Mouse (Mus musculus) lung, embryonic 16.5 days (tissue): Measurements from ENCODE around the gene Zer1. TPM values are rescaled to one million over a fixed set of nuclear protein-coding genes. Genes with fewer than 3 reads are reported as not detected.

Experiments
- ATAC-seq: fragments of 200-750 bp; cut with Nextera tagmentation; 2 replicates; pipeline ENCODE4 v1.8.0; 2017; ENCODE audit warnings: low read depth, mild to moderate bottlenecking, moderate library complexity
- H3K27ac ChIP-seq: fragments of 300-500 bp; sonication (generic); 2 replicates; pipeline ENCODE4 v1.5.1; 2014; ENCODE audit warnings: mild to moderate bottlenecking, control low read depth, low read length
- H3K27me3 ChIP-seq: fragments of 300-500 bp; sonication (generic); 2 replicates; pipeline ENCODE4 v1.6.1; 2014; ENCODE audit warnings: low read depth, low read length, mixed read lengths; ENCODE audit not compliant: control insufficient read depth, insufficient read depth
- H3K36me3 ChIP-seq: fragments of 300-500 bp; sonication (generic); 2 replicates; pipeline ENCODE4 v1.6.1; 2014; ENCODE audit warnings: low read length; ENCODE audit not compliant: control insufficient read depth, insufficient read depth
- H3K4me1 ChIP-seq: fragments of 300-500 bp; sonication (generic); replicated peaks from 2 replicates; pipeline ENCODE4 v1.6.1; 2014; ENCODE audit warnings: low read length, mixed read lengths; ENCODE audit not compliant: control insufficient read depth, insufficient read depth
- H3K4me2 ChIP-seq: fragments of 300-500 bp; sonication (generic); 2 replicates; pipeline ENCODE4 v1.6.1; 2014; ENCODE audit warnings: low read depth, low read length, control low read depth
- H3K4me3 ChIP-seq: fragments of 300-500 bp; sonication (generic); 2 replicates; pipeline ENCODE4 v1.5.1; 2014; ENCODE audit warnings: mild to moderate bottlenecking, low read length, control low read depth
- H3K9ac ChIP-seq: fragments of 300-500 bp; sonication (generic); 2 replicates; pipeline ENCODE4 v1.6.1; 2014; ENCODE audit warnings: low read length, control low read depth
- H3K9me3 ChIP-seq: fragments of 300-500 bp; sonication (generic); 2 replicates; pipeline ENCODE4 v1.6.1; 2016; ENCODE audit warnings: low read length; ENCODE audit not compliant: control insufficient read depth
- WGBS: fragments of 180-500 bp; shearing (Covaris S2); extraction: QIAGEN DNeasy Blood & Tissue Kit; methylation state at CpG from one replicate; pipeline ENCODE4 v1.1.7; 2014; 5-methylcytosine and 5-hydroxymethylcytosine counted together
- polyA plus RNA-seq: library from polyadenylated mRNA; unstranded; fragments of >200 nt; fragmentation: Nextera tagmentation; extraction: Ambion mirVana; gene quantifications from 2 replicates; pipeline ENCODE4 v1.2.1, GENCODE M21; 2015

Gene Zer1
- polyA plus RNA-seq, 1 experiment from 2014 or later, result 6.1 TPM

- H3K27ac ChIP-seq, result no peak overlapping the region
- H3K27me3 ChIP-seq, result no peaks in the 10 kb centered on the region
- H3K4me2 ChIP-seq, result no peak overlapping the region
- ATAC-seq, result no peak
- no peaks in the 10 kb centered on the region for H3K4me1 ChIP-seq
- no peaks in the 10 kb centered on the region for H3K9me3 ChIP-seq
- H3K36me3 ChIP-seq, result peaks cover 33% of the 10 kb centered on the region
- no peak overlapping the region for H3K4me3 ChIP-seq
- H3K9ac ChIP-seq, result no peak overlapping the region
- WGBS, result 100% methylated on average over 2 of the region's 2 CpGs
Measured at GRCm38 (mm10) chr2:30111500-30111899, 12.9 kb downstream of the Zer1 start.

GRCm38 (mm10) chr2:30108260-30108659, 16.1 kb downstream of the Zer1 start:
- no peak for ATAC-seq
- H3K4me2 ChIP-seq, result no peak overlapping the region
- no peaks in the 10 kb centered on the region for H3K27me3 ChIP-seq
- no peak overlapping the region for H3K27ac ChIP-seq
- H3K36me3 ChIP-seq, result peaks cover 35% of the 10 kb centered on the region
- no peaks in the 10 kb centered on the region for H3K4me1 ChIP-seq
- no peak overlapping the region for H3K4me3 ChIP-seq
- 72% methylated on average over 4 of the region's 4 CpGs for WGBS
- H3K9me3 ChIP-seq, result no peaks in the 10 kb centered on the region
- H3K9ac ChIP-seq, result no peak overlapping the region

GRCm38 (mm10) chr2:30107646-30108045, 16.7 kb downstream of the Zer1 start:
- no peak overlapping the region for H3K4me2 ChIP-seq
- no peaks in the 10 kb centered on the region for H3K27me3 ChIP-seq
- no peak for ATAC-seq
- no peaks in the 10 kb centered on the region for H3K9me3 ChIP-seq
- H3K9ac ChIP-seq, result no peak overlapping the region
- no peak overlapping the region for H3K27ac ChIP-seq
- H3K36me3 ChIP-seq, result peaks cover 38% of the 10 kb centered on the region
- H3K4me1 ChIP-seq, result no peaks in the 10 kb centered on the region
- no peak overlapping the region for H3K4me3 ChIP-seq
- 88% methylated on average over 5 of the region's 5 CpGs for WGBS

- H3K9ac ChIP-seq, result no peak overlapping the region
- H3K4me1 ChIP-seq, result no peaks in the 10 kb centered on the region
- no peak overlapping the region for H3K27ac ChIP-seq
- no peaks in the 10 kb centered on the region for H3K27me3 ChIP-seq
- no peak overlapping the region for H3K4me3 ChIP-seq
- 0 out of 2 replicates have a peak, but pooled peaks have one; percentile 22 for ATAC-seq
- peaks cover 35% of the 10 kb centered on the region for H3K36me3 ChIP-seq
- no peak overlapping the region for H3K4me2 ChIP-seq
- H3K9me3 ChIP-seq, result no peaks in the 10 kb centered on the region
Measured at GRCm38 (mm10) chr2:30106364-30106763, 18.0 kb downstream of the Zer1 start.

GRCm38 (mm10) chr2:30100214-30100613, 24.2 kb downstream of the Zer1 start:
- Histone ChIP-seq H3K27me3 (no peaks in the 10 kb centered on the region), H3K9ac (no peak overlapping the region), H3K9me3 (no peaks in the 10 kb centered on the region), H3K4me1 (no peaks in the 10 kb centered on the region), H3K27ac (no peak overlapping the region), H3K4me2 (no peak overlapping the region), H3K4me3 (no peak overlapping the region), H3K36me3 (peaks cover 10% of the 10 kb centered on the region)
- no peak for ATAC-seq
- 57% methylated on average over 4 of the region's 4 CpGs for WGBS

GRCm38 (mm10) chr2:30095882-30096527, 28.4 kb downstream of the Zer1 start:
- no peak overlapping the region for H3K4me3 ChIP-seq
- H3K9me3 ChIP-seq, result no peaks in the 10 kb centered on the region
- no peaks in the 10 kb centered on the region for H3K27me3 ChIP-seq
- peaks cover 9% of the 10 kb centered on the region; the same call in 1 of the 2 replicates for H3K4me1 ChIP-seq
- ATAC-seq, result no peak
- H3K36me3 ChIP-seq, result no peaks in the 10 kb centered on the region; the same call in 1 of the 2 replicates
- no peak overlapping the region for H3K4me2 ChIP-seq
- H3K27ac ChIP-seq, result no peak overlapping the region
- H3K9ac ChIP-seq, result no peak overlapping the region
- 77% methylated on average over 2 of the region's 2 CpGs for WGBS

- Histone ChIP-seq H3K4me3 (peak overlapping the region; percentile 78), H3K9ac (peak overlapping the region; percentile 74), H3K4me1 (peaks cover 9% of the 10 kb centered on the region; the same call in 1 of the 2 replicates), H3K4me2 (peak overlapping the region; percentile 81), H3K27ac (peak overlapping the region; percentile 67), H3K36me3 (no peaks in the 10 kb centered on the region), H3K9me3 (no peaks in the 10 kb centered on the region), H3K27me3 (no peaks in the 10 kb centered on the region)
- WGBS, result under 1% methylated on average over 13 of the region's 13 CpGs
- ATAC-seq, result 0 out of 2 replicates have a peak, but pooled peaks have one; percentile 0
Measured at GRCm38 (mm10) chr2:30094208-30094588, 30.2 kb downstream of the Zer1 start.

- H3K9ac ChIP-seq, result peak within 1 kb of the TSS; percentile 81
- H3K27ac ChIP-seq, result peak within 1 kb of the TSS; percentile 67
- no peaks in the 10 kb centered on the region for H3K36me3 ChIP-seq
- no peaks in the 10 kb centered on the region for H3K9me3 ChIP-seq
- H3K4me3 ChIP-seq, result peak within 1 kb of the TSS; percentile 78
- under 1% methylated on average over 49 of the region's 51 CpGs for WGBS
- H3K27me3 ChIP-seq, result no peaks in the 10 kb centered on the region
- peak; percentile 99 for ATAC-seq
- H3K4me1 ChIP-seq, result peaks cover 9% of the 10 kb centered on the region; the same call in 1 of the 2 replicates
- H3K4me2 ChIP-seq, result peak within 1 kb of the TSS; percentile 81
Measured at GRCm38 (mm10) chr2:30093471-30094207, 30.7 kb downstream of the Zer1 start, which contains the start of gene Zdhhc12. Gene Zdhhc12 (minus strand): TSS chr2:30093648.

GRCm38 (mm10) chr2:30092280-30092918, 32.0 kb downstream of the Zer1 start:
- H3K4me2 ChIP-seq, result peak overlapping the region; percentile 81
- H3K4me1 ChIP-seq, result peaks cover 9% of the 10 kb centered on the region; the same call in 1 of the 2 replicates
- peak overlapping the region; percentile 81 for H3K9ac ChIP-seq
- no peak for ATAC-seq
- no peaks in the 10 kb centered on the region; the same call in 1 of the 2 replicates for H3K36me3 ChIP-seq
- no peaks in the 10 kb centered on the region for H3K27me3 ChIP-seq
- 40% methylated on average over 6 of the region's 6 CpGs for WGBS
- peak overlapping the region; percentile 78 for H3K4me3 ChIP-seq
- no peak overlapping the region; the same call in 1 of the 2 replicates for H3K27ac ChIP-seq
- H3K9me3 ChIP-seq, result no peaks in the 10 kb centered on the region
